Mouse (Mus musculus) heart, embryonic 15.5 days (tissue): ENCODE measurements at regions not wholly inside any gene's neighbourhood (a gene's known extent, or its start where the extent isn't known, plus 50 kb on each side); places are given as distances from the start of the nearest gene placed in this dataset.

ENCODE experiments used
- ATAC-seq: fragments of 200-750 bp; cut with Nextera tagmentation; replicated peaks from 2 replicates; pipeline ENCODE4 v1.8.0; 2017; ENCODE audit warnings: low read depth, moderate TSS enrichment; ENCODE audit not compliant: insufficient number of reproducible peaks, insufficient read depth, low FRiP score
- H3K27ac ChIP-seq: fragments of 300-500 bp; sonication (generic); 2 replicates; pipeline ENCODE4 v1.5.1; 2015; ENCODE audit warnings: mild to moderate bottlenecking, inconsistent platforms
- H3K27me3 ChIP-seq: fragments of 300-500 bp; sonication (generic); 2 replicates; pipeline ENCODE4 v1.6.1; 2015; ENCODE audit warnings: inconsistent platforms
- H3K36me3 ChIP-seq: fragments of 300-500 bp; sonication (generic); 2 replicates; pipeline ENCODE4 v1.6.1; 2015; ENCODE audit warnings: mild to moderate bottlenecking, inconsistent platforms
- H3K4me1 ChIP-seq: fragments of 300-500 bp; sonication (generic); replicated peaks from 2 replicates; pipeline ENCODE4 v1.6.1; 2015; ENCODE audit warnings: inconsistent platforms
- H3K4me2 ChIP-seq: fragments of 300-500 bp; sonication (generic); 2 replicates; pipeline ENCODE4 v1.6.1; 2015; ENCODE audit warnings: inconsistent platforms, mild to moderate bottlenecking, moderate library complexity
- H3K4me3 ChIP-seq: fragments of 300-500 bp; sonication (generic); 2 replicates; pipeline ENCODE4 v1.5.1; 2015; ENCODE audit warnings: mild to moderate bottlenecking, inconsistent platforms
- H3K9ac ChIP-seq: fragments of 300-500 bp; sonication (generic); 2 replicates; pipeline ENCODE4 v1.6.1; 2015; ENCODE audit warnings: mild to moderate bottlenecking, inconsistent platforms
- H3K9me3 ChIP-seq: fragments of 300-500 bp; sonication (generic); replicated peaks from 2 replicates; pipeline ENCODE4 v1.6.1; 2016; ENCODE audit warnings: inconsistent platforms
- WGBS: fragments of 180-500 bp; shearing (Covaris S2); methylation state at CpG from one replicate; pipeline ENCODE4 v1.1.7; 2015; ENCODE audit warnings: mixed read lengths; 5-methylcytosine and 5-hydroxymethylcytosine counted together

- H3K4me1 ChIP-seq: no peaks in the 10 kb centered on the region
- no peaks in the 10 kb centered on the region for H3K27me3 ChIP-seq
- H3K36me3 ChIP-seq: no peaks in the 10 kb centered on the region
- no peak overlapping the region for H3K27ac ChIP-seq
- no peak for ATAC-seq
- no peaks in the 10 kb centered on the region for H3K9me3 ChIP-seq
- H3K4me3 ChIP-seq: no peak overlapping the region
- H3K4me2 ChIP-seq: no peak overlapping the region
- H3K9ac ChIP-seq: no peak overlapping the region
These were observed 753.3 kb downstream of the Car8 start for GRCm38 (mm10) chr4:7485552-7485951.

- WGBS: 7% methylated on average over 9 of the region's 9 CpGs
- Histone ChIP-seq H3K27me3 (no peaks in the 10 kb centered on the region), H3K4me2 (peak overlapping the region; percentile 45), H3K4me1 (no peaks in the 10 kb centered on the region; the same call in 1 of the 2 replicates), H3K4me3 (no peak overlapping the region), H3K9ac (no peak overlapping the region), H3K9me3 (no peaks in the 10 kb centered on the region), H3K27ac (no peak overlapping the region), H3K36me3 (no peaks in the 10 kb centered on the region)
- ATAC-seq: no peak
These were observed 783.7 kb downstream of the Car8 start for GRCm38 (mm10) chr4:7455130-7455529.

GRCm38 (mm10) chr4:7452678-7453077, 786.2 kb downstream of the Car8 start:
- 58% methylated on average over 3 of the region's 3 CpGs for WGBS

GRCm38 (mm10) chr4:7450991-7451390, 787.9 kb downstream of the Car8 start:
- Histone ChIP-seq H3K4me2 (no peak overlapping the region), H3K9me3 (no peaks in the 10 kb centered on the region), H3K36me3 (no peaks in the 10 kb centered on the region), H3K9ac (no peak overlapping the region), H3K4me3 (no peak overlapping the region), H3K27ac (no peak overlapping the region), H3K27me3 (no peaks in the 10 kb centered on the region), H3K4me1 (no peaks in the 10 kb centered on the region; the same call in 1 of the 2 replicates)
- no peak for ATAC-seq
- WGBS: 56% methylated on average over 1 of the region's 1 CpGs

More at GRCm38 (mm10) chr4:7452678-7453077, 786.2 kb downstream of the Car8 start:
- H3K27ac ChIP-seq: no peak overlapping the region
- no peaks in the 10 kb centered on the region for H3K36me3 ChIP-seq
- no peak overlapping the region for H3K9ac ChIP-seq
- no peaks in the 10 kb centered on the region for H3K9me3 ChIP-seq
- no peak for ATAC-seq
- H3K4me2 ChIP-seq: no peak overlapping the region
- H3K4me3 ChIP-seq: no peak overlapping the region
- no peaks in the 10 kb centered on the region for H3K27me3 ChIP-seq
- no peaks in the 10 kb centered on the region; the same call in 1 of the 2 replicates for H3K4me1 ChIP-seq

GRCm38 (mm10) chr4:7429308-7429707, 809.5 kb downstream of the Car8 start:
- no peak for ATAC-seq
- 83% methylated on average over 3 of the region's 3 CpGs for WGBS
- H3K27me3 ChIP-seq: no peaks in the 10 kb centered on the region

GRCm38 (mm10) chr4:7424081-7424480, 814.8 kb downstream of the Car8 start:
- Histone ChIP-seq H3K4me2 (no peak overlapping the region), H3K9me3 (no peaks in the 10 kb centered on the region), H3K4me1 (no peaks in the 10 kb centered on the region), H3K27ac (no peak overlapping the region), H3K4me3 (no peak overlapping the region), H3K9ac (no peak overlapping the region), H3K36me3 (no peaks in the 10 kb centered on the region), H3K27me3 (no peaks in the 10 kb centered on the region)
- ATAC-seq: no peak

More at GRCm38 (mm10) chr4:7429308-7429707, 809.5 kb downstream of the Car8 start:
- Histone ChIP-seq H3K27ac (no peak overlapping the region), H3K4me3 (no peak overlapping the region), H3K9ac (no peak overlapping the region), H3K4me2 (no peak overlapping the region), H3K4me1 (no peaks in the 10 kb centered on the region), H3K36me3 (no peaks in the 10 kb centered on the region), H3K9me3 (no peaks in the 10 kb centered on the region)

- no peak overlapping the region for H3K27ac ChIP-seq
- H3K4me2 ChIP-seq: no peak overlapping the region
- H3K4me3 ChIP-seq: no peak overlapping the region
- no peaks in the 10 kb centered on the region for H3K36me3 ChIP-seq
- no peaks in the 10 kb centered on the region for H3K27me3 ChIP-seq
- H3K9ac ChIP-seq: no peak overlapping the region
- no peak for ATAC-seq
- H3K9me3 ChIP-seq: no peaks in the 10 kb centered on the region
- no peaks in the 10 kb centered on the region for H3K4me1 ChIP-seq
- 56% methylated on average over 4 of the region's 4 CpGs for WGBS
These were observed 815.6 kb downstream of the Car8 start for GRCm38 (mm10) chr4:7423204-7423603.

GRCm38 (mm10) chr4:7422787-7423186, 816.1 kb downstream of the Car8 start:
- no peaks in the 10 kb centered on the region for H3K27me3 ChIP-seq
- no peaks in the 10 kb centered on the region for H3K9me3 ChIP-seq
- H3K4me2 ChIP-seq: no peak overlapping the region
- no peak overlapping the region for H3K9ac ChIP-seq
- H3K4me3 ChIP-seq: no peak overlapping the region
- no peaks in the 10 kb centered on the region for H3K4me1 ChIP-seq
- no peak for ATAC-seq
- no peaks in the 10 kb centered on the region for H3K36me3 ChIP-seq
- 84% methylated on average over 3 of the region's 3 CpGs for WGBS
- H3K27ac ChIP-seq: no peak overlapping the region

GRCm38 (mm10) chr4:7414301-7414700, 824.5 kb downstream of the Car8 start:
- Histone ChIP-seq H3K27ac (no peak overlapping the region), H3K9me3 (no peaks in the 10 kb centered on the region), H3K9ac (no peak overlapping the region), H3K4me2 (no peak overlapping the region), H3K4me1 (no peaks in the 10 kb centered on the region), H3K4me3 (no peak overlapping the region), H3K27me3 (no peaks in the 10 kb centered on the region), H3K36me3 (no peaks in the 10 kb centered on the region)
- 46% methylated on average over 2 of the region's 2 CpGs for WGBS
- no peak for ATAC-seq

GRCm38 (mm10) chr4:7392696-7393095, 846.1 kb downstream of the Car8 start:
- Histone ChIP-seq H3K27ac (no peak overlapping the region), H3K27me3 (no peaks in the 10 kb centered on the region), H3K4me1 (no peaks in the 10 kb centered on the region), H3K4me3 (no peak overlapping the region), H3K9me3 (no peaks in the 10 kb centered on the region), H3K9ac (no peak overlapping the region), H3K4me2 (no peak overlapping the region), H3K36me3 (no peaks in the 10 kb centered on the region)
- 47% methylated on average over 1 of the region's 1 CpGs for WGBS
- ATAC-seq: no peak

GRCm38 (mm10) chr4:7391596-7391995, 847.2 kb downstream of the Car8 start:
- Histone ChIP-seq H3K9ac (no peak overlapping the region), H3K9me3 (no peaks in the 10 kb centered on the region), H3K27me3 (no peaks in the 10 kb centered on the region), H3K4me2 (no peak overlapping the region), H3K27ac (no peak overlapping the region), H3K36me3 (no peaks in the 10 kb centered on the region), H3K4me3 (no peak overlapping the region), H3K4me1 (no peaks in the 10 kb centered on the region)
- 85% methylated on average over 7 of the region's 7 CpGs for WGBS
- ATAC-seq: no peak

GRCm38 (mm10) chr4:7385069-7385468, 853.8 kb downstream of the Car8 start:
- Histone ChIP-seq H3K27ac (no peak overlapping the region), H3K36me3 (no peaks in the 10 kb centered on the region), H3K9ac (no peak overlapping the region), H3K4me2 (no peak overlapping the region), H3K4me3 (no peak overlapping the region), H3K27me3 (no peaks in the 10 kb centered on the region), H3K9me3 (no peaks in the 10 kb centered on the region), H3K4me1 (no peaks in the 10 kb centered on the region)
- ATAC-seq: no peak
